Mouse (Mus musculus) left cerebral cortex, postnatal 36 days (tissue): ENCODE measurements at regions not wholly inside any gene's neighbourhood (a gene's known extent, or its start where the extent isn't known, plus 50 kb on each side); places are given as distances from the start of the nearest gene placed in this dataset.

Source experiments
- DNase-seq, 2 experiments: peaks; one replicate each; pipeline ENCODE4 v3.0.0; 2021 to 2022; ENCODE audit warnings: low spot score in 2 of 2, mixed read lengths in 1 of 2
- intact Hi-C: fragments of 180-260 bp; cut with DNase I; formaldehyde crosslinking; loops from one replicate; pipeline ENCODE4 v1.15.1; 2025

DNA sequence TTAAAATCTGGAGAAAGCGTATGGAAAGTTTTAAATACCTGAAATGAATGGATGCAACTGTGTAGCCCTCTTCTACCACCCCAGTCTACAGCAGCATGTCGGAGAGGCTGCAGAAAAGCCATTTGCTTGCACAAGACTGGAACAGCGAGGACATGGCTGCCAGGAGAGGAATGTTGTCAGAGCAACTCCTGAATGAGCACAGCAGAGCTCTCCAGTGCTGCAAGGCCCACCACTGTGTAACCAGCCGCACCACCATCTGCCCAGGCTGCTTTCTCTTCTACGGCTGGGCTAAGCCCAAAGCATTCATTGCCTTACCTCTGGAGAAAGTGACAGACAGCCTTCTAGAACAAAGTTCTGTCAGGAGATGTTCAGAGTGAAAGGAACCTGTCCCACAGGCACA lies 65.3 kb upstream of the Gm11238 start:
- DNase-seq = no peak
- intact Hi-C loops = no loop called here

GRCm38 (mm10) chr4:73531604-73532003 lies 76.1 kb upstream of the Gm11238 start:
- intact Hi-C loops = no loop called here
- no peak for DNase-seq

GRCm38 (mm10) chr4:73524579-73525208 lies 83.0 kb upstream of the Gm11238 start:
- intact Hi-C loops = no loop called here
- no peak for DNase-seq

- intact Hi-C loops = no loop called here
- DNase-seq = no peak
Observed at GRCm38 (mm10) chr4:73518742-73519384, 88.8 kb upstream of the Gm11238 start.

DNA sequence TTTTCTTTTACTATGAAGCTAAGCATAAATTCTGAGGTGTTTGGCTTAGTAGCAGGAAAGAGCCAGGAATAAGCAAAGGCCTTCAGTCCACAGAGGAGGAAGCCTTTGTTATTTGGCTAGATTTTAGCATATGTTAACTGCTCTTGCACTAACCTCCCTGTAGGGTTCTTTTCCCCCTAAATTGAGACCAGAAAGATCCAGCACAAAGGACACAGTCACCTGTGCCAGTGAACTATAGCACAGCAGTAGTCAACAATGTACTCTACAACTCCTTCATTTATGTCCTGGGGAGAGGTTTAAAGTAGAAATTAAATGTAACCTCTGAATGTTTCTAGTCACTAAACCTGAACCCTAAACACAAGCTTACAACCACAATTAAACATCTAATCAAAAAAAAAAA lies 90.1 kb upstream of the Gm11238 start:
- intact Hi-C loops = no loop called here

DNA sequence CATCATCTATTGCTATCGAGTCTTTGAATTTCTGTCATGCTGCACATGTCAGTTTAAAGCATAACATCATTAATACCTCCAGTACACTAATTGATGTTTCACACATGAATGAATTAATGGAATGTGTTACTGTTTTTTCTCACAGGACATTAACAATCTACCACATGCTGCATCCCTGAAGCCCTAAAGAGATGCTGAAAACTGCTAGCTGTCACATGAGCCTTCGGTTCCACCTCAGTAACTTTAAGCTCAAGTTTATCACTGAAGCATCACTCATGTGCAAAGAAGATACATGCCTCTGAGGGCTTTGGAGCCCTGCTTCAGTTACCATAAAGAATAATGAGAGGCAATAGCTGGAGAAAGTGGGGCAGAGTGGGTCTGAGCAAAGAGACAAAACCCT lies 91.0 kb upstream of the Gm11238 start:
- no peak for DNase-seq
- intact Hi-C loops = no loop called here

More for the DNA sequence above, 90.1 kb upstream of the Gm11238 start:
- no peak for DNase-seq

DNA sequence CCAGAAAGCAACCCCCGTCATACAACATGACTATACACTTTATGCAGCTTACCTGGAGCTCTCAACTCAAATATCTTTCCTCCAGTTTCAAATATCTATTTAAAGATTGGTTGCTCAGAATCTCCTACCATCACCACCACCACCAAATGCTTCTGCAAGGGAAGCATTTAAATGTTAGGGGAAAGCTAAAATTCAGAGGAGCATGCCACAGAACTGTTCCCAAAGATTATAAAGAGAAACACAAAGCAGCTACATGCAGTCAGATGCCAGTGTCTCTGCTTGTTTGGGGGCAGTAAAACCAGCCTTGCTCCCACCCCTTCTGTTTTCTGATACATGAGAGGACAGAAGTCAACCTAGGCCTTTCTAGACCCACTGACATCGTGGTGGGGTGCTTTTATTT lies 100.8 kb upstream of the Gm11238 start:
- intact Hi-C loops = no loop called here
- DNase-seq = peak in 1 of 2 experiments; percentile 2

DNA sequence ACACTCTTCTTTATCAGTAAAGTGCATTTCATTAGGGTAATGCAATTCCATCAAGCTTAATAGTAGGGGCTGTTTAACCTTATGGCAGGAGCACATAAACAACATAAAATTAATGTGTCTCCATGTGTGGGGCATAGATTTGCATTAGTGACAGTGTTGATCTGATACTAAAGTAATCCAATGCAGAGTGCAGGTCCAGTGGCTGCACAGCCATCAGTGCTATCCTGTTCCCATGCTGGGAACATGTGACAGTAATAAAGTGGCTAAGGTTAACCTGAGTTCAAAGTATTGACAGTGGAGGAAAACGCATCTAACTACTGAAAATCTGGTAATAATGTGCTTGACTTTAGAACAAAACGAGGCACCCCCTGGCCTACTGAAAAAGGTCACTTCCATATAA lies 84.3 kb upstream of the Gm11487 start:
- intact Hi-C loops = no loop called here
- DNase-seq = no peak

DNA sequence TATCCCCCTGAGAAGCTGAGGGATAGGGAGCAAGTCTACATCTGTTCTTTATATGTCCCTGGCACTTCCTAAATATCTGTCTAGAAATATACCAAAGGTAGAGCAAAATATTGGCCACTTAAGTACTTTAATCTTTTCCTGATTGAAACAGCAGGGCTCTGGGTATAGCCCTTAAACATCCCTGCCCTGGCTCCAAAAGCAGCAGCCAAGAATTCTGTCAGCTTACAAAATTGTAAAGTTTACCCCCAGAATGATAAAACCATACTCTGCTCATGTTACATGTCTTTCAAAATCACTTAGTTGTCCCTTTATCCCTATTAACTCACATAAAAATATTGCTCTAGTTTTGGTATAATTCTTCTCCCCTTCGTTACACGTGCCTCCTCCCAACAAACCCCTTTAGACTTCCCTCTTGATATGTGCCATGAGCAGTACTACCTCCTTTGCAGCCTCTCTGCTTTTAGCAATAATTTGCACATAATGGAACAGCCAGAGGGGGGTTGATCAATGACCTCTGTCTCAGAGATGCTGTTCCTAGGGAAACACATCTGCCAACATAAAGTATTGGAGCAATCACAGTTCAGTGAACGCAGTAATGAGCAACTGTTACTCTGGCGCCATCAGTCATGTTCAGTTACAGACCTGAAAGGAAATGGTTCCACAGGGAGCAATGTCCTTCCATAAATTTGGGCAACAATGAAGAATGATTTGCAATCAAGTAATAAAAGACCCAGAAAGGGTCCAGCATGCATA lies 83.6 kb upstream of the Gm11487 start:
- intact Hi-C loops = no loop called here
- DNase-seq = no peak

- intact Hi-C loops = no loop called here
- no peak for DNase-seq
Observed at GRCm38 (mm10) chr4:73467982-73468565, 63.2 kb upstream of the Gm11487 start.
